Mouse (Mus musculus) heart, embryonic 10.5 days (tissue): ENCODE measurements around the gene Anks1b. TPM values are rescaled to one million over a fixed set of nuclear protein-coding genes. Genes with fewer than 3 reads are reported as not detected.

Experiments used
- DNase-seq: peaks from one replicate; pipeline ENCODE4 v3.0.0-alpha.2; 2017; ENCODE audit warnings: low spot score
- H3K27ac ChIP-seq: fragments of 300-500 bp; sonication (generic); 2 replicates; pipeline ENCODE4 v1.5.1; 2016; ENCODE audit warnings: mild to moderate bottlenecking
- H3K27me3 ChIP-seq: fragments of 300-500 bp; sonication (generic); 2 replicates; pipeline ENCODE4 v1.6.1; 2016; ENCODE audit warnings: mild to moderate bottlenecking; ENCODE audit not compliant: poor library complexity, insufficient read depth, severe bottlenecking
- H3K36me3 ChIP-seq: fragments of 300-500 bp; sonication (generic); 2 replicates; pipeline ENCODE4 v1.6.1; 2016; ENCODE audit warnings: mild to moderate bottlenecking, moderate library complexity
- H3K4me1 ChIP-seq: fragments of 300-500 bp; sonication (generic); 2 replicates; pipeline ENCODE4 v1.6.1; 2016; ENCODE audit warnings: mild to moderate bottlenecking
- H3K4me3 ChIP-seq: fragments of 300-500 bp; sonication (generic); 2 replicates; pipeline ENCODE4 v1.5.1; 2016; ENCODE audit warnings: mild to moderate bottlenecking, moderate library complexity
- H3K9me3 ChIP-seq: fragments of 300-500 bp; sonication (generic); 2 replicates; pipeline ENCODE4 v1.6.1; 2016; ENCODE audit warnings: mild to moderate bottlenecking, moderate library complexity
- WGBS: fragments of 180-500 bp; shearing (Covaris S2); methylation state at CpG from one replicate; pipeline ENCODE4 v1.1.7; 2016; 5-methylcytosine and 5-hydroxymethylcytosine counted together
- polyA plus RNA-seq: library from polyadenylated mRNA; unstranded; fragments of >200 nt; fragmentation: Nextera tagmentation; extraction: Ambion mirVana; gene quantifications from 2 replicates; pipeline ENCODE4 v1.2.1, GENCODE M21; 2016

The Anks1b gene
- polyA plus RNA-seq, 1 experiment from 2014 or later = 0.05 TPM

GRCm38 (mm10) chr10:90373469-90373868, 500.2 kb downstream of the Anks1b start:
- Histone ChIP-seq H3K4me3 (no peak overlapping the region), H3K9me3 (no peaks in the 10 kb centered on the region), H3K4me1 (no peaks in the 10 kb centered on the region), H3K27ac (no peak overlapping the region), H3K27me3 (no peaks in the 10 kb centered on the region), H3K36me3 (no peaks in the 10 kb centered on the region)
- DNase-seq = no peak
- 31% methylated on average over 4 of the region's 4 CpGs for WGBS

GRCm38 (mm10) chr10:90376605-90377004, 503.3 kb downstream of the Anks1b start:
- H3K36me3 ChIP-seq = no peaks in the 10 kb centered on the region
- DNase-seq = no peak
- H3K4me1 ChIP-seq = no peaks in the 10 kb centered on the region
- no peak overlapping the region for H3K4me3 ChIP-seq
- H3K9me3 ChIP-seq = no peaks in the 10 kb centered on the region
- no peak overlapping the region for H3K27ac ChIP-seq
- H3K27me3 ChIP-seq = no peaks in the 10 kb centered on the region
- WGBS = 53% methylated on average over 1 of the region's 1 CpGs

- no peaks in the 10 kb centered on the region for H3K4me1 ChIP-seq
- H3K9me3 ChIP-seq = no peaks in the 10 kb centered on the region
- no peaks in the 10 kb centered on the region for H3K27me3 ChIP-seq
- no peak overlapping the region for H3K27ac ChIP-seq
- H3K4me3 ChIP-seq = no peak overlapping the region
- no peaks in the 10 kb centered on the region for H3K36me3 ChIP-seq
- no peak for DNase-seq
- 76% methylated on average over 1 of the region's 1 CpGs for WGBS
These were observed 506.8 kb downstream of the Anks1b start for GRCm38 (mm10) chr10:90380062-90380461.

GRCm38 (mm10) chr10:90380704-90381339, 507.5 kb downstream of the Anks1b start:
- no peak for DNase-seq
- no peaks in the 10 kb centered on the region for H3K9me3 ChIP-seq
- H3K4me3 ChIP-seq = no peak overlapping the region
- no peaks in the 10 kb centered on the region for H3K27me3 ChIP-seq
- no peaks in the 10 kb centered on the region for H3K36me3 ChIP-seq
- H3K4me1 ChIP-seq = no peaks in the 10 kb centered on the region
- WGBS = 70% methylated on average over 8 of the region's 8 CpGs
- H3K27ac ChIP-seq = no peak overlapping the region

- no peaks in the 10 kb centered on the region for H3K36me3 ChIP-seq
- no peaks in the 10 kb centered on the region for H3K9me3 ChIP-seq
- H3K27ac ChIP-seq = no peak overlapping the region
- no peak overlapping the region for H3K4me3 ChIP-seq
- 88% methylated on average over 4 of the region's 4 CpGs for WGBS
- H3K27me3 ChIP-seq = no peaks in the 10 kb centered on the region
- DNase-seq = no peak
- no peaks in the 10 kb centered on the region for H3K4me1 ChIP-seq
These were observed 527.1 kb downstream of the Anks1b start for GRCm38 (mm10) chr10:90400382-90400781.

DNA sequence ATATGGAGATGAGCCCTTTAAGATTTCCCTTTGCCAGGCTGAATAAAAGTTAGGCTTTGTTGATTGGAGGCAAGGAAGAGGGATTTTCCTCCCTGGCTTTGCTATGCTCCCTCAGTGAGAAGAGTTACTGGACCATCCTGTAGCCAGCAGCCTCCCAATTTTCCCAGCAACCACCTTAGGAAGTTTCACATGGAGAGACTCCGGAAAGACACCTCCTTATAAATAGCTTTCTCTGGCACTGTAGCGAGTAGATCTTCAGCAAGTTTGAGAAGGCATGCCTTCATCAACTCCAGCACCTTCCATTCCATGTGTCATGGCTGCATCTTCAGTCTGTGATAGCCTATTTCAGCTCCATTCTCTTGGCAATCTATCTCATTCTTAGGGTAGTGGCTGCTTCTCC, 535.2 kb downstream of the Anks1b start:
- no peak overlapping the region for H3K27ac ChIP-seq
- no peaks in the 10 kb centered on the region for H3K36me3 ChIP-seq
- WGBS = 82% methylated on average over 2 of the region's 2 CpGs
- DNase-seq = no peak
- no peaks in the 10 kb centered on the region for H3K4me1 ChIP-seq
- no peaks in the 10 kb centered on the region for H3K27me3 ChIP-seq
- H3K4me3 ChIP-seq = no peak overlapping the region
- H3K9me3 ChIP-seq = no peaks in the 10 kb centered on the region

DNA sequence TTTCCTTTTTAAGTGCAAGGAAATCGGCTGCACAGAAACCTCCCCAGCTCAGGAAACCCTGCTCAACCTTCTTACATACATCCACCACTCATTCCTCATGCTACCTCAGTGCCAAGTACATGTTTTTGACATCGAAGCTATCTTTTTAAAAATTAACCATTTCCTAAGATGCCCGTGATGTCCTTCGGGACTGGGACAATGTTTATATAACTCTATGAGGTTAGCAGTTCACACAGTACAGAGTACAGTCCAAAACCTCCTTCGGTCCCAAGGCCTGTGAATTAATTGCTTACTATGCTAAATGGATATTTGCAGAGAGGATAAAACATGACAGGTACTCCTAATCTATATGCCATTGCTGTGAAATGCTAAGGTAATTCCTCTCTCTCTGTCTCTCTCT, 558.2 kb downstream of the Anks1b start:
- Histone ChIP-seq H3K4me1 (no peaks in the 10 kb centered on the region), H3K27ac (no peak overlapping the region), H3K27me3 (no peaks in the 10 kb centered on the region), H3K36me3 (no peaks in the 10 kb centered on the region), H3K4me3 (no peak overlapping the region), H3K9me3 (no peaks in the 10 kb centered on the region)
- no peak for DNase-seq
- WGBS = 80% methylated on average over 5 of the region's 5 CpGs

DNA sequence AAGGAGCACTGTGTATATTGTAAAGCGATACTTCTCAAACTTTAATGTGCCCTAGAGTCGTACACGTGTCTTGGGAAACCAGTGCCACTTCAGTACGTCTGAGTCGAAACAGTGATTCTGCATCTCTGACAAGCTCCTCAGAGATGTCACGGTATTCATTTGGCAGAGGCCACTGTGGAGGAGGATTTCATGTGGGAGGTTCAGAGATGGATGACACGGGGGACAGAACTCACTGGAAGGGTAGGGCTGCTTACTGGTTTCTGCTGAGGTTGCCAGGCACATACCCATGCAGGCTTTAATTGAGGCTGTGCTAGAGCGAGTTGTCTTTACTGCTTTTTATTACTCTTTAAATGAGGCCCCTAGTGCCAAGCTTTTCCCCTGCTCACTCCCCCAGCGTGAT, 558.7 kb downstream of the Anks1b start:
- Histone ChIP-seq H3K27ac (no peak overlapping the region), H3K4me1 (no peaks in the 10 kb centered on the region), H3K36me3 (no peaks in the 10 kb centered on the region), H3K4me3 (no peak overlapping the region), H3K9me3 (no peaks in the 10 kb centered on the region), H3K27me3 (no peaks in the 10 kb centered on the region)
- no peak for DNase-seq
- 76% methylated on average over 9 of the region's 9 CpGs for WGBS

GRCm38 (mm10) chr10:90432479-90432878, 559.2 kb downstream of the Anks1b start:
- no peaks in the 10 kb centered on the region for H3K27me3 ChIP-seq
- no peaks in the 10 kb centered on the region for H3K4me1 ChIP-seq
- no peak overlapping the region for H3K27ac ChIP-seq
- no peaks in the 10 kb centered on the region for H3K36me3 ChIP-seq
- no peaks in the 10 kb centered on the region for H3K9me3 ChIP-seq
- DNase-seq = no peak
- 73% methylated on average over 12 of the region's 12 CpGs for WGBS
- H3K4me3 ChIP-seq = no peak overlapping the region

DNA sequence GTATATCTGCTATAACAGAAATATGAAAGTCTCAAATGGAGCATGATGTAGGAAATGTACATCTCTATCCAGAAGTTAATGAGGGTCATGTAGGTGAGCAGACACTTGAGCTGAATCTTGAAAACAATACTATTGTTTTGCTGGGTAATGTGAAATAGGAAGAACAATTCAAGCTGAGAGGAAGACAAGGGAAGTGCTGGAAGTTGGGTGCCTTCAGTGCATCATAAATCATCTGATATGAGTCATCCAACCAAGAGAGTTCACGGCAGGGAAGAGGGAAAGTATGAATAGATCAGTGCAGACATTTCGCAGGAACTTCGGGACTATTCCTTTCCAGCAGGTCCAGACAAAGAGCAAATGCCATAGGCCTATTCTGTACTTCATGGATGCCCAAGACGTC, 567.7 kb downstream of the Anks1b start:
- Histone ChIP-seq H3K4me1 (no peaks in the 10 kb centered on the region), H3K4me3 (no peak overlapping the region), H3K27me3 (no peaks in the 10 kb centered on the region), H3K9me3 (no peaks in the 10 kb centered on the region), H3K27ac (no peak overlapping the region), H3K36me3 (no peaks in the 10 kb centered on the region)
- WGBS = 80% methylated on average over 4 of the region's 4 CpGs
- no peak for DNase-seq

DNA sequence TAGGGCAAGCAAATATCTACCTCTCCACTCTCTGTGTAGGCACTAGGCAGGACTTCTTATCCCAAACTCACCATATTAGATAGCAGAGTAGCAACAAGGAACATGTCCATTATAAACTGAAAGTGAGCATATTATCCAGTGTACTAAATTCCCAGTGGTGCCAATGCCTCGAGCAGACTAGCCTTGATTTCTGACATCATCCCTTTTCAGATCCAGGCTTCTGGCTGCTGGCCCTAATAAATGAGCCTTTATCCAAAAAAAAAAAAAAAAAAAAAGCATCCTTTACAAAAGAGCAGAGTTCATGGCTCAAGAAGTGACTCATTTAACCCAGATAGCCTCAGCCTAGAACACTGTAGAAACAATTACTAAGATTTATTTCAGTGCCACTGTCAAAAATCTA, 568.3 kb downstream of the Anks1b start:
- H3K27ac ChIP-seq = no peak overlapping the region
- no peaks in the 10 kb centered on the region for H3K9me3 ChIP-seq
- no peaks in the 10 kb centered on the region for H3K36me3 ChIP-seq
- no peaks in the 10 kb centered on the region for H3K4me1 ChIP-seq
- DNase-seq = no peak
- 62% methylated on average over 1 of the region's 1 CpGs for WGBS
- H3K4me3 ChIP-seq = no peak overlapping the region
- no peaks in the 10 kb centered on the region for H3K27me3 ChIP-seq

GRCm38 (mm10) chr10:90464906-90465305, 591.6 kb downstream of the Anks1b start:
- Histone ChIP-seq H3K36me3 (no peaks in the 10 kb centered on the region), H3K27me3 (no peaks in the 10 kb centered on the region), H3K4me3 (no peak overlapping the region), H3K9me3 (no peaks in the 10 kb centered on the region), H3K4me1 (no peaks in the 10 kb centered on the region), H3K27ac (no peak overlapping the region)
- 78% methylated on average over 2 of the region's 2 CpGs for WGBS
- no peak for DNase-seq

GRCm38 (mm10) chr10:90465426-90465825, 592.1 kb downstream of the Anks1b start:
- Histone ChIP-seq H3K4me3 (no peak overlapping the region), H3K36me3 (no peaks in the 10 kb centered on the region), H3K27me3 (no peaks in the 10 kb centered on the region), H3K4me1 (no peaks in the 10 kb centered on the region), H3K27ac (no peak overlapping the region), H3K9me3 (no peaks in the 10 kb centered on the region)
- 87% methylated on average over 6 of the region's 6 CpGs for WGBS
- DNase-seq = no peak

GRCm38 (mm10) chr10:90467546-90467945, 594.2 kb downstream of the Anks1b start:
- no peak for DNase-seq
- Histone ChIP-seq H3K9me3 (no peaks in the 10 kb centered on the region), H3K36me3 (no peaks in the 10 kb centered on the region), H3K27ac (no peak overlapping the region), H3K27me3 (no peaks in the 10 kb centered on the region), H3K4me3 (no peak overlapping the region), H3K4me1 (no peaks in the 10 kb centered on the region)
- WGBS = 72% methylated on average over 1 of the region's 1 CpGs
